Mouse (Mus musculus): ENCODE measurements around the gene Ccdc144b. TPM values are rescaled to one million over a fixed set of nuclear protein-coding genes. Genes with fewer than 3 reads are reported as not detected.

Gene Ccdc144b
- polyA plus RNA-seq, 2 experiments: not detected

GRCm38 (mm10) chr3:35964928-35965327, 88.4 kb downstream of the Ccdc144b start:
- H3K27me3 ChIP-seq (ENCODE audit: control insufficient read depth, insufficient read depth, low read length): no peaks in the 10 kb centered on the region
- WGBS: 79% methylated on average over 4 of the region's 4 CpGs
- H3K4me3 ChIP-seq (replicated peaks; ENCODE audit: low read length): no peak overlapping the region
- H3K4me2 ChIP-seq (replicated peaks; ENCODE audit: low read depth, low read length, severe bottlenecking): no peak overlapping the region
- H3K9ac ChIP-seq (ENCODE audit: low read depth, low read length, severe bottlenecking): no peak overlapping the region
- ATAC-seq (ENCODE audit: low FRiP score, low read depth) (no peak), DNase-seq (ENCODE audit: low spot score) (no peak)
- H3K27ac ChIP-seq (replicated peaks; ENCODE audit: low read depth, low read length): no peak overlapping the region
- no peak for TF ChIP-seq POLR2A (IDR thresholded peaks at IDR 0.05; ENCODE audit: borderline replicate concordance, extremely low read depth, insufficient read depth, insufficient read length)
- peaks cover 40% of the 10 kb centered on the region for H3K36me3 ChIP-seq (ENCODE audit: control insufficient read depth, insufficient read depth, low read length)
- no peaks in the 10 kb centered on the region for H3K9me3 ChIP-seq (ENCODE audit: control insufficient read depth, low read length)
- no peaks in the 10 kb centered on the region for H3K4me1 ChIP-seq (ENCODE audit: control insufficient read depth, insufficient read depth, low read length)

DNA sequence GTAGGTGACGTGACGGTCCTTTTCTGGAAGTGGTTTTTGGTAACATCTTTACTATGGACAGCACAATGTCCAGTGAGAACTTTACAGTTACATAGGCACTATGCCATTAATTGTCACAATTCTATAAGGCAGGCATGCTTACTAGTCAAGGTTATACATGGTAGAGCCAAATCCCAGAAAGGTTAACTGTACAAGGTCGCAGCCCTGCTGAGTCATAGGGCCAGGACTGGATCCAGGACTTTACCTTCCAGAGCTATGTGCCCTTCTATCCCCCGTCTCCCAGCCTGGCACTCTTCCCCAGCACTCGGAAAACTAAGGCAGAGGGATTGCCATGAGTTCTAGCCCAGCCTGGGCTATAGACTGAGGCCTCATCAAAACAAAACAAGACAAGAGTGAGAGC, 89.4 kb downstream of the Ccdc144b start:
- 87% methylated on average over 5 of the region's 5 CpGs for WGBS
- Histone ChIP-seq H3K4me1 (ENCODE audit: control insufficient read depth, insufficient read depth, low read length) (no peaks in the 10 kb centered on the region), H3K9ac (ENCODE audit: low read depth, low read length, severe bottlenecking) (no peak overlapping the region), H3K9me3 (ENCODE audit: control insufficient read depth, low read length) (no peaks in the 10 kb centered on the region), H3K27ac (replicated peaks; ENCODE audit: low read depth, low read length) (no peak overlapping the region), H3K36me3 (ENCODE audit: control insufficient read depth, insufficient read depth, low read length) (peaks cover 42% of the 10 kb centered on the region), H3K4me2 (replicated peaks; ENCODE audit: low read depth, low read length, severe bottlenecking) (no peak overlapping the region), H3K27me3 (ENCODE audit: control insufficient read depth, insufficient read depth, low read length) (no peaks in the 10 kb centered on the region), H3K4me3 (replicated peaks; ENCODE audit: low read length) (no peak overlapping the region)
- ATAC-seq (ENCODE audit: low FRiP score, low read depth) (no peak), DNase-seq (ENCODE audit: low spot score) (no peak)
- TF ChIP-seq POLR2A (IDR thresholded peaks at IDR 0.05; ENCODE audit: borderline replicate concordance, extremely low read depth, insufficient read depth, insufficient read length): no peak

GRCm38 (mm10) chr3:35963401-35963800, 89.9 kb downstream of the Ccdc144b start:
- H3K36me3 ChIP-seq (ENCODE audit: control insufficient read depth, insufficient read depth, low read length): peaks cover 42% of the 10 kb centered on the region
- no peak overlapping the region for H3K4me2 ChIP-seq (replicated peaks; ENCODE audit: low read depth, low read length, severe bottlenecking)
- no peak overlapping the region for H3K27ac ChIP-seq (replicated peaks; ENCODE audit: low read depth, low read length)
- no peaks in the 10 kb centered on the region for H3K9me3 ChIP-seq (ENCODE audit: control insufficient read depth, low read length)
- TF ChIP-seq POLR2A (IDR thresholded peaks at IDR 0.05; ENCODE audit: borderline replicate concordance, extremely low read depth, insufficient read depth, insufficient read length): no peak
- ATAC-seq (ENCODE audit: low FRiP score, low read depth): no peak
- 92% methylated on average over 4 of the region's 4 CpGs for WGBS
- H3K27me3 ChIP-seq (ENCODE audit: control insufficient read depth, insufficient read depth, low read length): no peaks in the 10 kb centered on the region
- no peak overlapping the region for H3K9ac ChIP-seq (ENCODE audit: low read depth, low read length, severe bottlenecking)
- no peaks in the 10 kb centered on the region for H3K4me1 ChIP-seq (ENCODE audit: control insufficient read depth, insufficient read depth, low read length)
- H3K4me3 ChIP-seq (replicated peaks; ENCODE audit: low read length): no peak overlapping the region
- no peak for DNase-seq (ENCODE audit: low spot score)

DNA sequence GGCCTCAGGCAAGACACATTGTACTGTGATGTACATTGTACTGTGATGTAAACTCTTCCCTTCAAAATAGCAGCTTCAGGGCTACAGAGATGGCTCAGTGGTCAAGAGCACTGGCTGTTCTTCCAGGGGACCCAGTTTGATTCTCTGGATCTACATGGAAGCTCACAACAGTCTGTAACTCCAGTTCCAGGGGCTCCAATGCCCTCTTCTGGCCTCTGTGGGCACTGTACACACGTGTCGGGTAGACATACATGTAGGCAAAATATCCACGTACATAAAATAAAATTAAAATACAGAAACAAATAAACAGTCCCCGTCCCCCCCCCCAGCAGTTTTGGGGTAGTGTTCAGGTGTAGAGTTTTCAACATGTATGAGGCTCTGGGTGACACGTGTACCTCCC, 90.4 kb downstream of the Ccdc144b start:
- no peak for DNase-seq (ENCODE audit: low spot score)
- Histone ChIP-seq H3K27me3 (ENCODE audit: control insufficient read depth, insufficient read depth, low read length) (no peaks in the 10 kb centered on the region), H3K9ac (ENCODE audit: low read depth, low read length, severe bottlenecking) (no peak overlapping the region), H3K4me3 (replicated peaks; ENCODE audit: low read length) (no peak overlapping the region), H3K4me1 (ENCODE audit: control insufficient read depth, insufficient read depth, low read length) (no peaks in the 10 kb centered on the region), H3K36me3 (ENCODE audit: control insufficient read depth, insufficient read depth, low read length) (peaks cover 41% of the 10 kb centered on the region), H3K4me2 (replicated peaks; ENCODE audit: low read depth, low read length, severe bottlenecking) (no peak overlapping the region), H3K9me3 (ENCODE audit: control insufficient read depth, low read length) (no peaks in the 10 kb centered on the region), H3K27ac (replicated peaks; ENCODE audit: low read depth, low read length) (no peak overlapping the region)
- no peak for ATAC-seq (ENCODE audit: low FRiP score, low read depth)
- TF ChIP-seq POLR2A (IDR thresholded peaks at IDR 0.05; ENCODE audit: borderline replicate concordance, extremely low read depth, insufficient read depth, insufficient read length): no peak
- WGBS: 90% methylated on average over 5 of the region's 5 CpGs

Other genes with a start within 250 kb of the Ccdc144b start
- gene Dcun1d1, start 116.1 kb downstream of the Ccdc144b start, polyA plus RNA-seq (2012; rRNA removed): 24.4 and 35.7 TPM in 2 replicates
- gene Dcun1d1, start 116.1 kb downstream of the Ccdc144b start, polyA plus RNA-seq (2014; fragmentation: Nextera tagmentation; extraction: Ambion mirVana): 86.8 and 88.7 TPM in 2 replicates
- gene Mccc1, start 52.9 kb downstream of the Ccdc144b start, polyA plus RNA-seq (2012; rRNA removed): 19.5 and 23.6 TPM in 2 replicates
- gene Mccc1, start 52.9 kb downstream of the Ccdc144b start, polyA plus RNA-seq (2014; fragmentation: Nextera tagmentation; extraction: Ambion mirVana): 29.3 and 30.8 TPM in 2 replicates
- gene Acad9, start 12.4 kb upstream of the Ccdc144b start, polyA plus RNA-seq (2012; rRNA removed): 37.2 and 46.8 TPM in 2 replicates
- 101 and 117 TPM in 2 replicates for gene Acad9, start 12.4 kb upstream of the Ccdc144b start, polyA plus RNA-seq (2014; fragmentation: Nextera tagmentation; extraction: Ambion mirVana)
- gene D3Ertd254e, start 97.5 kb upstream of the Ccdc144b start, polyA plus RNA-seq (2012; rRNA removed): 3.9 and 4.4 TPM in 2 replicates
- 10.0 and 11.4 TPM in 2 replicates for gene D3Ertd254e, start 97.5 kb upstream of the Ccdc144b start, polyA plus RNA-seq (2014; fragmentation: Nextera tagmentation; extraction: Ambion mirVana)
- gene Qrfpr, start 168.8 kb upstream of the Ccdc144b start, polyA plus RNA-seq (2012; rRNA removed): 0.17 and 0.29 TPM in 2 replicates
- 0.11 and 0.32 TPM in 2 replicates for gene Qrfpr, start 168.8 kb upstream of the Ccdc144b start, polyA plus RNA-seq (2014; fragmentation: Nextera tagmentation; extraction: Ambion mirVana)